Mouse (Mus musculus) adipocyte (in vitro differentiated cells): ENCODE measurements at regions not wholly inside any gene's neighbourhood (a gene's known extent, or its start where the extent isn't known, plus 50 kb on each side); places are given as distances from the start of the nearest gene placed in this dataset.

Experiments
- DNase-seq: peaks from one replicate; pipeline ENCODE4 v3.0.0-alpha.2; 2016; ENCODE audit warnings: low spot score

DNA sequence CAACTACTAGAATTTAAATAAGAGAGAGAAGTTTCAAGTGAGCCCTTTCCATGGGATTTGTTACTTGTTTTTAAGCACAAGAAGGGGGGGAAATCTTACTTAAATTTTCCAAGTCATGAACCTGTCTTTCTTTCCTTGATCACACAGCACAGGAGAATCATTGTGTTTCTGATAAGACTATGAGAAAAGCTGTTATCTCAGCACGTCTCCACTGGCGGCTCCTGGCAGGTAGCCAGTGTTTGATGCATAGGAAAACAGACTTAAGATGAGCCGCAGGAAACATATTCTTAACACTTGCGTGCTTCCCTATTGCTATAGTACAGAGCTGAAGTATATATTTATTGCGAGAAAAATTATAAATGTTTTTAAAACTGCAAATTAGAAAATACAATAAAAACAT is 920.3 kb downstream of the Efna5 start:
- no peak for DNase-seq

GRCm38 (mm10) chr17:61960017-61960813 is 920.9 kb downstream of the Efna5 start:
- no peak for DNase-seq

- no peak for DNase-seq
Observed at GRCm38 (mm10) chr17:61917766-61918165, 963.4 kb downstream of the Efna5 start.

DNA sequence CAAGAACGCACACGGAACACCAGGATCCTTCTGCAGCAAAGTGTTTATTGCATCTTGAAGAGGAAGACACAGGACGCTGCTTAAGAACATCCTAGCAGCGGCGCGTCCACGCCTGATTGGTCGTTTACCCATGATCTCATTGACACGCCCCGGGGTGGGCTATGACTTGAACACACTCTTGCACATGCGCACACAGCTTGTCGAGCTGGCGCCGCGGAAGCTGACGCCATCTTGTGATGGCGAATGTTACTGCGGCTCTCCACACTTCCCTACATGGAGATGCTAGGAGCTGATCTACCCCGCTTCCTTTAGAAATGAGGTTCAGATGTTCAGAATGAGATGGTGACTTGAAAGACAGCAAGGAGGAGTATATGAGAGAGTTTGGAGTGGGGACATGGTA is 978.2 kb downstream of the Efna5 start:
- DNase-seq: no peak

GRCm38 (mm10) chr17:61890631-61891030 is 990.5 kb downstream of the Efna5 start:
- DNase-seq: no peak

GRCm38 (mm10) chr17:61866154-61866553 is 1015.0 kb downstream of the Efna5 start:
- DNase-seq: no peak

- DNase-seq: no peak
Observed at GRCm38 (mm10) chr17:61862437-61862836, 1018.7 kb downstream of the Efna5 start.

- DNase-seq: no peak
Observed at GRCm38 (mm10) chr17:61837555-61837954, 1043.6 kb downstream of the Efna5 start.

GRCm38 (mm10) chr17:61815490-61815889 is 1065.6 kb downstream of the Efna5 start:
- peak; percentile 3 for DNase-seq

- no peak for DNase-seq
Observed at GRCm38 (mm10) chr17:61768361-61768760, 1112.8 kb downstream of the Efna5 start.

DNA sequence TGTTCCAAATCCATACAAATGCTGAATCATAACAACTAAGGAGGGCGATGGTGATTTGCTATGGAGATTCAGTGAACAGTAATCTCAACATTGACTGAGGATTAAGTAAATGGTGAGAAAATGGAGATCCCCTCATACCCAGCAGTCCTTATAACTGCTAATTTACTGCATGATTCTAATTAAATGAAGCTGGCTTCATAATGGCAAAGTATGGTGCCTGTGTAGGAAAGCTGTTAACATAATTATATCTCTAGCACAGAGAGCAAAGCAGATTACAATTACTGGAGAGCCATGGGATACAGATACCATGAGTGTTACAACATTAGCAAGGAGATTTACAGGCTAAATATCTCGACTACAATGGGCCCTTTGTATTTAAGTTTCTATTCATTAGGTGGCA is 1116.0 kb downstream of the Efna5 start:
- DNase-seq: no peak
